Mouse (Mus musculus) kidney, postnatal 4 days (tissue): ENCODE measurements around the gene Prss53.
"Not testable (repeated sequence)": the region's sequence is repeated elsewhere in the genome, so short reads cannot be mapped to it uniquely, and the experiment has no call there.

Experiments used
- DNase-seq, 2 experiments: peaks; one replicate each; pipeline ENCODE4 v3.0.0; 2021; ENCODE audit warnings: mixed read lengths in 2 of 2

Prss53 gene

GRCm38 (mm10) chr7:127874812-127875626 is 15.8 kb downstream of the Prss53 start:
- no peak for DNase-seq

GRCm38 (mm10) chr7:127870136-127870821 is 20.5 kb downstream of the Prss53 start:
- DNase-seq: no peak

GRCm38 (mm10) chr7:127869149-127869810 is 21.5 kb downstream of the Prss53 start:
- DNase-seq: peak; percentile 34 to 53

GRCm38 (mm10) chr7:127867641-127868040 is 23.1 kb downstream of the Prss53 start:
- no peak for DNase-seq

GRCm38 (mm10) chr7:127866434-127866833 is 24.3 kb downstream of the Prss53 start:
- no peak for DNase-seq

- DNase-seq: no peak
These were observed 32.5 kb downstream of the Prss53 start for GRCm38 (mm10) chr7:127858258-127858657.

- no peak for DNase-seq
These were observed 39.9 kb downstream of the Prss53 start for GRCm38 (mm10) chr7:127850906-127851305.

GRCm38 (mm10) chr7:127849973-127850875 is 40.5 kb downstream of the Prss53 start:
- no peak for DNase-seq

GRCm38 (mm10) chr7:127842001-127842718 is 48.6 kb downstream of the Prss53 start:
- peak; percentile 82 to 90 for DNase-seq

GRCm38 (mm10) chr7:127841340-127842000 is 49.3 kb downstream of the Prss53 start:
- peak; percentile 94 to 97 for DNase-seq

- DNase-seq: peak; percentile 66 to 78
These were observed 49.9 kb downstream of the Prss53 start for GRCm38 (mm10) chr7:127840886-127841285.

GRCm38 (mm10) chr7:127840031-127840430 is 50.7 kb downstream of the Prss53 start:
- DNase-seq: not testable (repeated sequence)

- DNase-seq: not testable (repeated sequence)
These were observed 52.9 kb downstream of the Prss53 start for GRCm38 (mm10) chr7:127837878-127838277.

- DNase-seq: no peak
These were observed 53.3 kb downstream of the Prss53 start for GRCm38 (mm10) chr7:127837473-127837872.
